Mouse (Mus musculus) hindbrain, embryonic 14.5 days (tissue): Measurements from ENCODE around the gene Tsx. TPM values are rescaled to one million over a fixed set of nuclear protein-coding genes. Genes with fewer than 3 reads are reported as not detected.
A peak's percentile ranks its signal among the peaks of the same experiment; 100 is the strongest.

Source experiments
- ATAC-seq: fragments of 200-750 bp; cut with Nextera tagmentation; 2 replicates; pipeline ENCODE4 v1.8.0; 2017; ENCODE audit warnings: moderate number of reproducible peaks, mild to moderate bottlenecking, moderate TSS enrichment, moderate library complexity; ENCODE audit not compliant: low FRiP score
- DNase-seq: peaks from one replicate; pipeline ENCODE4 v3.0.0-alpha.2; 2015; ENCODE audit warnings: low spot score
- H3K27ac ChIP-seq: fragments of 300-500 bp; sonication (generic); 2 replicates; pipeline ENCODE4 v1.5.1; 2014; ENCODE audit warnings: mild to moderate bottlenecking, moderate library complexity
- H3K27me3 ChIP-seq: fragments of 300-500 bp; sonication (generic); 2 replicates; pipeline ENCODE4 v1.6.1; 2014; ENCODE audit warnings: mild to moderate bottlenecking, low read length, mixed read lengths; ENCODE audit not compliant: control insufficient read depth, insufficient read depth
- H3K36me3 ChIP-seq: fragments of 300-500 bp; sonication (generic); replicated peaks from 2 replicates; pipeline ENCODE4 v1.6.1; 2014; ENCODE audit not compliant: control insufficient read depth, insufficient read depth
- H3K4me1 ChIP-seq: fragments of 300-500 bp; sonication (generic); replicated peaks from 2 replicates; pipeline ENCODE4 v1.6.1; 2014; ENCODE audit warnings: antibody characterized with exemption, low read length, mixed read lengths; ENCODE audit not compliant: control insufficient read depth, insufficient read depth
- H3K4me2 ChIP-seq: fragments of 300-500 bp; sonication (generic); replicated peaks from 2 replicates; pipeline ENCODE4 v1.6.1; 2014; ENCODE audit warnings: mild to moderate bottlenecking, moderate library complexity
- H3K4me3 ChIP-seq: fragments of 300-500 bp; sonication (generic); replicated peaks from 2 replicates; pipeline ENCODE4 v1.5.1; 2014; ENCODE audit warnings: mild to moderate bottlenecking, low read length
- H3K9ac ChIP-seq: fragments of 300-500 bp; sonication (generic); 2 replicates; pipeline ENCODE4 v1.6.1; 2014
- H3K9me3 ChIP-seq: fragments of 300-500 bp; sonication (generic); 2 replicates; pipeline ENCODE4 v1.6.1; 2016; ENCODE audit warnings: low read length; ENCODE audit not compliant: control insufficient read depth
- WGBS: fragments of 180-500 bp; shearing (Covaris S2); extraction: QIAGEN DNeasy Blood & Tissue Kit; methylation state at CpG from one replicate; pipeline ENCODE4 v1.1.7; 2014; 5-methylcytosine and 5-hydroxymethylcytosine counted together
- polyA plus RNA-seq: library from polyadenylated mRNA; unstranded; fragments of >200 nt; fragmentation: Nextera tagmentation; extraction: Ambion mirVana; gene quantifications from 2 replicates; pipeline ENCODE4 v1.2.1, GENCODE M21; 2014

Tsx gene
- 0.25 TPM in 1 of 2 replicates, not detected in the other for polyA plus RNA-seq

GRCm38 (mm10) chrX:103414167-103414566, at the start of gene Tsx:
Gene Tsx, plus strand, starts transcription at chrX:103414467.
- WGBS = 85% methylated on average over 5 of the region's 5 CpGs
- no peaks in the 10 kb centered on the region for H3K4me1 ChIP-seq
- H3K9ac ChIP-seq = no peak within 1 kb of the TSS
- no peak within 1 kb of the TSS for H3K4me3 ChIP-seq
- H3K27ac ChIP-seq = no peak within 1 kb of the TSS
- no peaks in the 10 kb centered on the region for H3K36me3 ChIP-seq
- no peaks in the 10 kb centered on the region for H3K9me3 ChIP-seq
- H3K4me2 ChIP-seq = no peak within 1 kb of the TSS
- DNase-seq (no peak), ATAC-seq (no peak)
- H3K27me3 ChIP-seq = peaks cover 61% of the 10 kb centered on the region

GRCm38 (mm10) chrX:103366201-103366600, 48.1 kb upstream of the Tsx start:
- 48% methylated on average over 5 of the region's 5 CpGs for WGBS
- Histone ChIP-seq H3K27ac (no peak overlapping the region), H3K9ac (no peak overlapping the region), H3K4me3 (no peak overlapping the region), H3K4me1 (no peaks in the 10 kb centered on the region), H3K36me3 (no peaks in the 10 kb centered on the region; the same call in 1 of the 2 replicates), H3K4me2 (no peak overlapping the region; the same call in 1 of the 2 replicates), H3K9me3 (no peaks in the 10 kb centered on the region), H3K27me3 (peaks cover 63% of the 10 kb centered on the region)
- ATAC-seq (0 out of 2 replicates have a peak, but pooled peaks have one; percentile 37), DNase-seq (peak; percentile 50)

GRCm38 (mm10) chrX:103368650-103369049, 45.6 kb upstream of the Tsx start:
- WGBS = 58% methylated on average over 3 of the region's 3 CpGs
- Histone ChIP-seq H3K9me3 (no peaks in the 10 kb centered on the region), H3K4me1 (no peaks in the 10 kb centered on the region), H3K9ac (no peak overlapping the region), H3K36me3 (no peaks in the 10 kb centered on the region; the same call in 1 of the 2 replicates), H3K27me3 (peaks cover 64% of the 10 kb centered on the region), H3K4me3 (no peak overlapping the region), H3K4me2 (no peak overlapping the region), H3K27ac (no peak overlapping the region)
- ATAC-seq = no peak
- DNase-seq = no peak

- no peaks in the 10 kb centered on the region for H3K4me1 ChIP-seq
- WGBS = 67% methylated on average over 2 of the region's 2 CpGs
- H3K9me3 ChIP-seq = no peaks in the 10 kb centered on the region
- DNase-seq (no peak), ATAC-seq (no peak)
- peaks cover 69% of the 10 kb centered on the region for H3K27me3 ChIP-seq
- no peak overlapping the region for H3K4me3 ChIP-seq
- H3K27ac ChIP-seq = no peak overlapping the region
- H3K9ac ChIP-seq = no peak overlapping the region
- no peaks in the 10 kb centered on the region for H3K36me3 ChIP-seq
- H3K4me2 ChIP-seq = no peak overlapping the region
Measured at GRCm38 (mm10) chrX:103371221-103371620, 43.0 kb upstream of the Tsx start.

GRCm38 (mm10) chrX:103371627-103372026, 42.6 kb upstream of the Tsx start:
- H3K36me3 ChIP-seq = no peaks in the 10 kb centered on the region
- WGBS = 29% methylated on average over 2 of the region's 2 CpGs
- H3K4me3 ChIP-seq = no peak overlapping the region
- H3K4me2 ChIP-seq = no peak overlapping the region
- no peak overlapping the region for H3K9ac ChIP-seq
- no peaks in the 10 kb centered on the region for H3K9me3 ChIP-seq
- ATAC-seq (no peak), DNase-seq (no peak)
- peaks cover 73% of the 10 kb centered on the region for H3K27me3 ChIP-seq
- no peak overlapping the region for H3K27ac ChIP-seq
- H3K4me1 ChIP-seq = no peaks in the 10 kb centered on the region

GRCm38 (mm10) chrX:103374250-103374649, 40.0 kb upstream of the Tsx start:
- Histone ChIP-seq H3K27ac (no peak overlapping the region), H3K4me2 (no peak overlapping the region), H3K27me3 (peaks cover 64% of the 10 kb centered on the region), H3K4me1 (no peaks in the 10 kb centered on the region), H3K9me3 (no peaks in the 10 kb centered on the region), H3K4me3 (no peak overlapping the region), H3K9ac (no peak overlapping the region), H3K36me3 (no peaks in the 10 kb centered on the region)
- DNase-seq = no peak
- no peak; the same call in 1 of the 2 replicates for ATAC-seq
- 70% methylated on average over 5 of the region's 5 CpGs for WGBS

GRCm38 (mm10) chrX:103384528-103384927, 29.7 kb upstream of the Tsx start:
- Histone ChIP-seq H3K4me1 (no peaks in the 10 kb centered on the region), H3K36me3 (no peaks in the 10 kb centered on the region; the same call in 1 of the 2 replicates), H3K27me3 (peaks cover 72% of the 10 kb centered on the region), H3K9me3 (no peaks in the 10 kb centered on the region), H3K9ac (no peak overlapping the region), H3K4me3 (no peak overlapping the region), H3K4me2 (no peak overlapping the region), H3K27ac (no peak overlapping the region)
- DNase-seq (peak; percentile 26), ATAC-seq (no peak)
- WGBS = 79% methylated on average over 3 of the region's 3 CpGs

GRCm38 (mm10) chrX:103388131-103388530, 26.1 kb upstream of the Tsx start:
- DNase-seq (no peak), ATAC-seq (no peak)
- Histone ChIP-seq H3K36me3 (no peaks in the 10 kb centered on the region; the same call in 1 of the 2 replicates), H3K4me3 (no peak overlapping the region), H3K9ac (no peak overlapping the region), H3K4me1 (no peaks in the 10 kb centered on the region), H3K9me3 (no peaks in the 10 kb centered on the region), H3K27me3 (peaks cover 64% of the 10 kb centered on the region), H3K4me2 (no peak overlapping the region), H3K27ac (no peak overlapping the region)
- 87% methylated on average over 3 of the region's 3 CpGs for WGBS

- ATAC-seq (no peak), DNase-seq (no peak)
- WGBS = 69% methylated on average over 1 of the region's 1 CpGs
- no peaks in the 10 kb centered on the region for H3K4me1 ChIP-seq
- no peak overlapping the region for H3K9ac ChIP-seq
- H3K36me3 ChIP-seq = no peaks in the 10 kb centered on the region
- no peaks in the 10 kb centered on the region for H3K9me3 ChIP-seq
- peaks cover 77% of the 10 kb centered on the region for H3K27me3 ChIP-seq
- no peak overlapping the region for H3K4me3 ChIP-seq
- H3K27ac ChIP-seq = no peak overlapping the region
- H3K4me2 ChIP-seq = no peak overlapping the region
Measured at GRCm38 (mm10) chrX:103393841-103394240, 20.4 kb upstream of the Tsx start.

- H3K4me1 ChIP-seq = no peaks in the 10 kb centered on the region
- DNase-seq (no peak), ATAC-seq (no peak)
- peaks cover 66% of the 10 kb centered on the region for H3K27me3 ChIP-seq
- 46% methylated on average over 13 of the region's 13 CpGs for WGBS
- no peak overlapping the region for H3K4me3 ChIP-seq
- no peak overlapping the region for H3K9ac ChIP-seq
- no peaks in the 10 kb centered on the region for H3K9me3 ChIP-seq
- no peak overlapping the region for H3K4me2 ChIP-seq
- H3K27ac ChIP-seq = no peak overlapping the region
- H3K36me3 ChIP-seq = no peaks in the 10 kb centered on the region
Measured at GRCm38 (mm10) chrX:103405021-103405420, 9.2 kb upstream of the Tsx start.
